In genomic region chr15:97050011-97050410, GRCm38 (mm10) we compare ENCODE assay signal across 20 mouse cellular contexts. TPM values are rescaled to one million over a fixed set of nuclear protein-coding genes. Genes with fewer than 3 reads are reported as not detected.
DNase-seq lines count a peak whose midpoint lies in the region; ATAC-seq and TF ChIP-seq lines count a peak whose summit lies in the region.
"Had no signal": no experiment of that assay in that cellular context is flagged by ENCODE, and none has a peak within 500 bp of the region (broad histone marks: within the 10 kb centered on the region; RNA-seq: fewer than 3 reads in every experiment).

No protein-coding gene starts in this region.

- DNase-seq in heart, adult 2 months: no peak
- no peak for DNase-seq in kidney, postnatal 25 days
- no peak for DNase-seq in embryonic facial prominence, embryonic 10.5 days (ENCODE audit: low spot score)
- no peak for DNase-seq in left cerebral cortex, adult 11 months (ENCODE audit: low spot score)
- DNase-seq: B cell, adult 2 months; cerebellum, adult 9-10 months; kidney, adult 2 months; kidney, postnatal 36 days; layer of hippocampus, adult 9-11 months; thymus, postnatal 36 days had no signal

- no peak for ATAC-seq in heart, embryonic 11.5 days (replicated peaks; ENCODE audit: insufficient number of reproducible peaks, low FRiP score, low TSS enrichment)
- ATAC-seq in kidney, embryonic 14.5 days (ENCODE audit: low FRiP score, low TSS enrichment): no peak
- ATAC-seq in limb, embryonic 12.5 days (ENCODE audit: insufficient number of reproducible peaks, insufficient read depth, low FRiP score, low TSS enrichment, low read depth): 0 out of 2 replicates have a peak, but pooled peaks have one; percentile 50
- ATAC-seq: midbrain, embryonic 13.5 days had no signal

- intact Hi-C loops in heart, adult 2 months (cut with DNase I): no loop called here

- no peak for TF ChIP-seq EP300 in heart, adult 2 months (IDR thresholded peaks at IDR 0.05; ENCODE audit: insufficient read depth, low read depth, low read length)

- peak overlapping the region; percentile 34; the same call in 1 of the 2 replicates for H3K9ac ChIP-seq in heart, embryonic 11.5 days (ENCODE audit: low read depth, low read length)
- no peak overlapping the region for H3K9ac ChIP-seq in heart, adult 2 months (ENCODE audit: low read depth, low read length)
- H3K9ac ChIP-seq in kidney, embryonic 14.5 days (ENCODE audit: low read depth, low read length): no peak overlapping the region
- no peak overlapping the region for H3K9ac ChIP-seq in limb, embryonic 12.5 days (replicated peaks)
- H3K9ac ChIP-seq: forebrain, embryonic 12.5 days; hindbrain, embryonic 15.5 days; lung, embryonic 15.5 days; midbrain, embryonic 13.5 days had no signal

- H3K79me2 ChIP-seq in heart, adult 2 months (replicated peaks; ENCODE audit: control insufficient read depth, insufficient read depth, low read length): no peaks in the 10 kb centered on the region

- no peak for TF ChIP-seq POLR2A in heart, adult 2 months (IDR thresholded peaks at IDR 0.05; ENCODE audit: insufficient read depth, low read depth, low read length)

- H3K27me3 ChIP-seq in heart, embryonic 11.5 days (ENCODE audit: control insufficient read depth, insufficient read depth, low read length): no peaks in the 10 kb centered on the region
- H3K27me3 ChIP-seq in heart, adult 2 months (ENCODE audit: control insufficient read depth, insufficient read depth, low read length): no peaks in the 10 kb centered on the region; the same call in 1 of the 2 replicates
- H3K27me3 ChIP-seq in kidney, embryonic 14.5 days (ENCODE audit: control insufficient read depth, insufficient read depth, low read length): no peaks in the 10 kb centered on the region
- H3K27me3 ChIP-seq in embryonic facial prominence, embryonic 10.5 days (replicated peaks; ENCODE audit: low read depth, poor library complexity, severe bottlenecking): no peaks in the 10 kb centered on the region
- H3K27me3 ChIP-seq in limb, embryonic 12.5 days: no peaks in the 10 kb centered on the region
- H3K27me3 ChIP-seq: forebrain, embryonic 12.5 days; lung, embryonic 15.5 days; midbrain, embryonic 13.5 days had no signal

- H3K4me3 ChIP-seq in heart, embryonic 11.5 days (ENCODE audit: low read depth, low read length): no peak overlapping the region
- no peak overlapping the region for H3K4me3 ChIP-seq in heart, adult 2 months
- no peak overlapping the region for H3K4me3 ChIP-seq in kidney, embryonic 14.5 days (ENCODE audit: low read length)
- H3K4me3 ChIP-seq in embryonic facial prominence, embryonic 10.5 days: 0 out of 2 replicates have a peak overlapping the region, but pooled peaks have one; percentile 20
- no peak overlapping the region for H3K4me3 ChIP-seq in limb, embryonic 12.5 days (replicated peaks)
- H3K4me3 ChIP-seq: forebrain, embryonic 12.5 days; hindbrain, embryonic 15.5 days; lung, embryonic 15.5 days; midbrain, embryonic 13.5 days had no signal

- H3K36me3 ChIP-seq in heart, embryonic 11.5 days (ENCODE audit: control insufficient read depth, insufficient read depth, low read length): no peaks in the 10 kb centered on the region
- H3K36me3 ChIP-seq in heart, adult 2 months (ENCODE audit: control insufficient read depth, insufficient read depth, low read length): no peaks in the 10 kb centered on the region
- H3K36me3 ChIP-seq in kidney, embryonic 14.5 days (ENCODE audit: control insufficient read depth, insufficient read depth, low read length): no peaks in the 10 kb centered on the region
- peaks cover 2% of the 10 kb centered on the region; the same call in 1 of the 2 replicates for H3K36me3 ChIP-seq in embryonic facial prominence, embryonic 10.5 days (replicated peaks)
- H3K36me3 ChIP-seq in limb, embryonic 12.5 days: no peaks in the 10 kb centered on the region
- H3K36me3 ChIP-seq: forebrain, embryonic 12.5 days; hindbrain, embryonic 15.5 days; lung, embryonic 15.5 days; midbrain, embryonic 13.5 days had no signal

- H3K27ac ChIP-seq in heart, embryonic 11.5 days (ENCODE audit: low read depth, low read length): peak overlapping the region; percentile 76
- no peak overlapping the region for H3K27ac ChIP-seq in heart, adult 2 months
- no peak overlapping the region for H3K27ac ChIP-seq in kidney, embryonic 14.5 days (ENCODE audit: low read depth, low read length)
- H3K27ac ChIP-seq in embryonic facial prominence, embryonic 10.5 days (replicated peaks): peak overlapping the region; percentile 81
- peak overlapping the region; percentile 8; the same call in 1 of the 2 replicates for H3K27ac ChIP-seq in limb, embryonic 12.5 days
- H3K27ac ChIP-seq: forebrain, embryonic 12.5 days; hindbrain, embryonic 15.5 days; lung, embryonic 15.5 days; macrophage; midbrain, embryonic 13.5 days had no signal

- H3K9me3 ChIP-seq in heart, embryonic 11.5 days (replicated peaks; ENCODE audit: control insufficient read depth, low read length): peaks cover 4% of the 10 kb centered on the region; the same call in 1 of the 2 replicates
- H3K9me3 ChIP-seq in kidney, embryonic 14.5 days (ENCODE audit: control insufficient read depth, low read length): peaks cover 10% of the 10 kb centered on the region; the same call in 1 of the 2 replicates
- peaks cover 18% of the 10 kb centered on the region for H3K9me3 ChIP-seq in embryonic facial prominence, embryonic 10.5 days
- peaks cover 10% of the 10 kb centered on the region for H3K9me3 ChIP-seq in limb, embryonic 12.5 days
- H3K9me3 ChIP-seq: hindbrain, embryonic 15.5 days; lung, embryonic 15.5 days had no signal

- peak overlapping the region; percentile 41 for H3K4me2 ChIP-seq in heart, embryonic 11.5 days
- H3K4me2 ChIP-seq in kidney, embryonic 14.5 days (replicated peaks; ENCODE audit: low read depth, low read length): peak overlapping the region; percentile 17; the same call in 1 of the 2 replicates
- no peak overlapping the region for H3K4me2 ChIP-seq in limb, embryonic 12.5 days
- H3K4me2 ChIP-seq: forebrain, embryonic 12.5 days; hindbrain, embryonic 15.5 days; liver, embryonic 11.5 days; lung, embryonic 15.5 days; midbrain, embryonic 13.5 days had no signal

- WGBS in heart, embryonic 11.5 days (ENCODE audit: insufficient replicate concordance): 56% methylated on average over 10 of the region's 10 CpGs
- 63% methylated on average over 10 of the region's 10 CpGs for WGBS in heart, adult 2 months
- WGBS in kidney, embryonic 14.5 days: 57% methylated on average over 10 of the region's 10 CpGs
- 62% methylated on average over 10 of the region's 10 CpGs for WGBS in embryonic facial prominence, embryonic 10.5 days
- WGBS in limb, embryonic 12.5 days: 59% methylated on average over 10 of the region's 10 CpGs

- peaks cover 27% of the 10 kb centered on the region for H3K4me1 ChIP-seq in heart, embryonic 11.5 days (ENCODE audit: control insufficient read depth, insufficient read depth, low read length)
- no peaks in the 10 kb centered on the region for H3K4me1 ChIP-seq in heart, adult 2 months (ENCODE audit: control insufficient read depth, insufficient read depth, low read length)
- peaks cover 16% of the 10 kb centered on the region for H3K4me1 ChIP-seq in kidney, embryonic 14.5 days (ENCODE audit: control insufficient read depth, insufficient read depth, low read length)
- peaks cover 43% of the 10 kb centered on the region for H3K4me1 ChIP-seq in embryonic facial prominence, embryonic 10.5 days
- H3K4me1 ChIP-seq in limb, embryonic 12.5 days (replicated peaks): peaks cover 24% of the 10 kb centered on the region
- H3K4me1 ChIP-seq: forebrain, embryonic 12.5 days had no signal

- no peak for TF ChIP-seq CTCF in heart, adult 2 months (IDR thresholded peaks at IDR 0.05)

RNA-seq across cellular contexts. Expression of gene Slc38a4, which starts 5.7 kb away (rescaled TPM):
- 177 and 185 TPM in 2 replicates for polyA plus RNA-seq in heart, embryonic 11.5 days (2014; fragmentation: Nextera tagmentation; extraction: Ambion mirVana)
- total RNA-seq in heart, adult 2 months (2021): 1 to 10 TPM; 5.4 to 6.0 TPM
- 7.8 and 12.9 TPM in 2 replicates for polyA plus RNA-seq in heart, adult 2 months (2012; rRNA removed)
- polyA plus RNA-seq in kidney, embryonic 14.5 days (2014; fragmentation: Nextera tagmentation; extraction: Ambion mirVana): 74.4 and 88.4 TPM in 2 replicates
- polyA plus RNA-seq in embryonic facial prominence, embryonic 10.5 days (2016; fragmentation: Nextera tagmentation; extraction: Ambion mirVana): 53.5 and 57.2 TPM in 2 replicates
- 57.7 and 66.8 TPM in 2 replicates for polyA plus RNA-seq in limb, embryonic 12.5 days (2016; fragmentation: Nextera tagmentation; extraction: Ambion mirVana)
- total RNA-seq: neutrophil, adult 5-6 weeks had no signal
- polyA plus RNA-seq: macrophage had no signal

Comparison
In these comparisons a context has a peak if more than half of its experiments do, and no peak if none do; other contexts are left out.
1. H3K27ac ChIP-seq: peak in heart, embryonic 11.5 days (single experiment), embryonic facial prominence, embryonic 10.5 days (single experiment) and limb, embryonic 12.5 days (single experiment); none in heart, adult 2 months (single experiment) and kidney, embryonic 14.5 days (single experiment).